Mouse (Mus musculus) ES-E14 (cell line): ENCODE measurements around the gene Slc25a38.

Experiments used
- HCFC1 ChIP-seq: IDR thresholded peaks from 2 replicates; pipeline ENCODE4 v1.6.1; 2012; ENCODE audit warnings: low read length, inconsistent platforms, borderline replicate concordance; ENCODE audit not compliant: insufficient read depth
- MAFK ChIP-seq: IDR thresholded peaks from 2 replicates; pipeline ENCODE4 v1.6.1; 2014; ENCODE audit warnings: mild to moderate bottlenecking, low read depth, low read length, inconsistent platforms; ENCODE audit not compliant: insufficient read depth

DNA sequence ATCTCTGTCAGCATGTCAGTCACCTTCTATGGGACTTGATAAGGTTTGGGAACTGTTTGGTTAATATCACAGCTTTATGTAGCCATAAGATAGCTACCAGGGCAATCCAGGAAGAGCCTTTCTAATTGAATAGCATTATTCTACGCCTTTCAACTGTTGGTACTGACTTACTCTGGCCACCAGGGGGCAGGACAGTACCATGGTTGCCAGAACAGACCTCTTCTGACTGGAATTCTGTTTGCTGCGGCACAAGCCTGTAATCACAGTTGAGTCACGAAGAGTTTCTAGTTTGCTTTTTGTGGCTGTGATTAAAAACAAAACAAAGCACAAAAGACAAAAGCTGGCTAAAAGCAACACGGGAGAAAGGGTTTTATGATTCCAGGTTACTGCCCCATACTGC is 30.5 kb downstream of the Slc25a38 start:
- TF ChIP-seq HCFC1 (no peak), MAFK (no peak)
